Mouse (Mus musculus): ENCODE measurements around the gene Entpd1.

Entpd1 gene

GRCm38 (mm10) chr19:40662727-40663126 lies 50.6 kb downstream of the Entpd1 start:
- no peak for DNase-seq (ENCODE audit: low read depth, low spot score)

- no peak for DNase-seq (ENCODE audit: low read depth, low spot score)
These were observed 53.6 kb downstream of the Entpd1 start for GRCm38 (mm10) chr19:40665778-40666177.

- no peak for DNase-seq (ENCODE audit: low read depth, low spot score)
These were observed 54.9 kb downstream of the Entpd1 start for GRCm38 (mm10) chr19:40667111-40667510.

- DNase-seq (ENCODE audit: low read depth, low spot score): no peak
These were observed 63.2 kb downstream of the Entpd1 start for GRCm38 (mm10) chr19:40675329-40675728.

- DNase-seq (ENCODE audit: low read depth, low spot score): no peak
These were observed 65.9 kb downstream of the Entpd1 start for GRCm38 (mm10) chr19:40678087-40678486.

- DNase-seq (ENCODE audit: low read depth, low spot score): no peak
These were observed 66.6 kb downstream of the Entpd1 start for GRCm38 (mm10) chr19:40678532-40679307.

GRCm38 (mm10) chr19:40679632-40680031 lies 67.5 kb downstream of the Entpd1 start:
- DNase-seq (ENCODE audit: low read depth, low spot score): no peak

GRCm38 (mm10) chr19:40684124-40684523 lies 72.0 kb downstream of the Entpd1 start:
- DNase-seq (ENCODE audit: low read depth, low spot score): no peak

GRCm38 (mm10) chr19:40684566-40684965 lies 72.4 kb downstream of the Entpd1 start:
- DNase-seq (ENCODE audit: low read depth, low spot score): peak; percentile 17

GRCm38 (mm10) chr19:40687291-40687927 lies 75.2 kb downstream of the Entpd1 start:
- peak; percentile 39 for DNase-seq (ENCODE audit: low read depth, low spot score)

GRCm38 (mm10) chr19:40693201-40693600 lies 81.0 kb downstream of the Entpd1 start:
- no peak for DNase-seq (ENCODE audit: low read depth, low spot score)

- DNase-seq (ENCODE audit: low read depth, low spot score): no peak
These were observed 84.0 kb downstream of the Entpd1 start for GRCm38 (mm10) chr19:40696116-40696515.

- DNase-seq (ENCODE audit: low read depth, low spot score): no peak
These were observed 86.1 kb downstream of the Entpd1 start for GRCm38 (mm10) chr19:40698103-40698853.

GRCm38 (mm10) chr19:40699816-40700215 lies 87.7 kb downstream of the Entpd1 start:
- no peak for DNase-seq (ENCODE audit: low read depth, low spot score)

GRCm38 (mm10) chr19:40702406-40702805 lies 90.2 kb downstream of the Entpd1 start:
- DNase-seq (ENCODE audit: low read depth, low spot score): no peak

GRCm38 (mm10) chr19:40712889-40713628 lies 100.9 kb downstream of the Entpd1 start:
- DNase-seq (ENCODE audit: low read depth, low spot score): no peak

- no peak for DNase-seq (ENCODE audit: low read depth, low spot score)
These were observed 102.5 kb downstream of the Entpd1 start for GRCm38 (mm10) chr19:40714700-40715099.

GRCm38 (mm10) chr19:40716981-40717380 lies 104.8 kb downstream of the Entpd1 start:
- DNase-seq (ENCODE audit: low read depth, low spot score): no peak

- DNase-seq (ENCODE audit: low read depth, low spot score): no peak
These were observed 107.4 kb downstream of the Entpd1 start for GRCm38 (mm10) chr19:40719439-40720105.

- no peak for DNase-seq (ENCODE audit: low read depth, low spot score)
These were observed 108.2 kb downstream of the Entpd1 start for GRCm38 (mm10) chr19:40720381-40720780.

Data from ES-CJ7 (cell line).